ENCODE assay signal across 7 mouse cellular contexts in the genomic region with DNA sequence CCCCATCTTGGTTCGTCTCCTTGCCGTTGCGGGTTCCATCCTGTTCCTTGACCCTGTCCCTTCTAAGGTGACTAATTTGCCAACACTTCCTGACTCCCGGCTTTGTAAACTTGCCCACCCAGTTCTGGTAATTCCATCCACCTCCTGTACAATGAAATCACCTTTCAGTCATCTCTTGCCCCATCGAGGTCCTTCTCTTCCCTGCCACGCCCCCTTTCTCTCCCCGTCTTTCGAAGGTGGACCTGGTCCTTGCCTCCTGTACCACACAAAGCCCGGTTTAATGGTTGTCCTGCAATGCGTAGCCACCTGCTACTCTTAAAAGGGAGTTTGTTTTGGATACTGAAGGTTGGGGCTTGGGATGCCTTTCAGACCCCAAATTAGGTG. TPM values are rescaled to one million over a fixed set of nuclear protein-coding genes. Genes with fewer than 3 reads are reported as not detected.
DNase-seq lines count a peak whose midpoint lies in the region; ATAC-seq lines count a peak whose summit lies in the region.

No protein-coding gene starts in this region.

- no peaks in the 10 kb centered on the region for H3K36me3 ChIP-seq in neural tube, embryonic 11.5 days (ENCODE audit: control insufficient read depth, insufficient read depth, low read length)
- H3K36me3 ChIP-seq in embryonic facial prominence, embryonic 10.5 days (replicated peaks): peaks cover 9% of the 10 kb centered on the region
- no peaks in the 10 kb centered on the region for H3K36me3 ChIP-seq in intestine, embryonic 15.5 days
- peaks cover 12% of the 10 kb centered on the region; the same call in 1 of the 2 replicates for H3K36me3 ChIP-seq in midbrain, embryonic 13.5 days

- no peak for DNase-seq in neural tube, embryonic 11.5 days (ENCODE audit: low spot score)
- no peak for DNase-seq in neural tube, embryonic 10.5 days (ENCODE audit: extremely low spot score, low spot score)
- peak; percentile 32 for DNase-seq in embryonic facial prominence, embryonic 10.5 days (ENCODE audit: low spot score)
- no peak for DNase-seq in adipocyte (ENCODE audit: low spot score)
- DNase-seq in right cerebral cortex, postnatal 14 days: no peak

- H3K27ac ChIP-seq in neural tube, embryonic 11.5 days (ENCODE audit: low read depth, low read length): no peak overlapping the region
- peak overlapping the region; percentile 97 for H3K27ac ChIP-seq in embryonic facial prominence, embryonic 10.5 days (replicated peaks)
- no peak overlapping the region for H3K27ac ChIP-seq in intestine, embryonic 15.5 days
- peak overlapping the region; percentile 80; the same call in 1 of the 2 replicates for H3K27ac ChIP-seq in midbrain, embryonic 13.5 days

- H3K4me1 ChIP-seq in neural tube, embryonic 11.5 days (ENCODE audit: control insufficient read depth, insufficient read depth, low read length): peaks cover 4% of the 10 kb centered on the region; the same call in 1 of the 2 replicates
- H3K4me1 ChIP-seq in embryonic facial prominence, embryonic 10.5 days: peaks cover 8% of the 10 kb centered on the region
- no peaks in the 10 kb centered on the region for H3K4me1 ChIP-seq in intestine, embryonic 15.5 days (replicated peaks)
- peaks cover 18% of the 10 kb centered on the region for H3K4me1 ChIP-seq in midbrain, embryonic 13.5 days (replicated peaks)

- H3K4me2 ChIP-seq in neural tube, embryonic 11.5 days (ENCODE audit: low read depth): peak overlapping the region; percentile 93
- H3K4me2 ChIP-seq in intestine, embryonic 15.5 days (replicated peaks): peak overlapping the region; percentile 81
- H3K4me2 ChIP-seq in midbrain, embryonic 13.5 days (replicated peaks): peak overlapping the region; percentile 72

- H3K9ac ChIP-seq in neural tube, embryonic 11.5 days (ENCODE audit: low read length): peak overlapping the region; percentile 84
- peak overlapping the region; percentile 85 for H3K9ac ChIP-seq in intestine, embryonic 15.5 days
- H3K9ac ChIP-seq in midbrain, embryonic 13.5 days (replicated peaks): peak overlapping the region; percentile 92

- WGBS in neural tube, embryonic 11.5 days: 2% methylated on average over 10 of the region's 10 CpGs
- 2% methylated on average over 10 of the region's 10 CpGs for WGBS in embryonic facial prominence, embryonic 10.5 days
- WGBS in intestine, embryonic 15.5 days: under 1% methylated on average over 10 of the region's 10 CpGs
- WGBS in midbrain, embryonic 13.5 days: 1% methylated on average over 10 of the region's 10 CpGs

- H3K9me3 ChIP-seq in neural tube, embryonic 11.5 days (ENCODE audit: control insufficient read depth, low read length): no peaks in the 10 kb centered on the region
- no peaks in the 10 kb centered on the region for H3K9me3 ChIP-seq in embryonic facial prominence, embryonic 10.5 days
- no peaks in the 10 kb centered on the region for H3K9me3 ChIP-seq in intestine, embryonic 15.5 days
- H3K9me3 ChIP-seq in midbrain, embryonic 13.5 days: no peaks in the 10 kb centered on the region

- no peaks in the 10 kb centered on the region for H3K27me3 ChIP-seq in neural tube, embryonic 11.5 days (ENCODE audit: control insufficient read depth, insufficient read depth, low read length)
- no peaks in the 10 kb centered on the region for H3K27me3 ChIP-seq in embryonic facial prominence, embryonic 10.5 days (replicated peaks; ENCODE audit: low read depth, poor library complexity, severe bottlenecking)
- no peaks in the 10 kb centered on the region for H3K27me3 ChIP-seq in intestine, embryonic 15.5 days (replicated peaks)
- H3K27me3 ChIP-seq in midbrain, embryonic 13.5 days: no peaks in the 10 kb centered on the region

- H3K4me3 ChIP-seq in neural tube, embryonic 11.5 days (ENCODE audit: low read depth, low read length): peak overlapping the region; percentile 98
- peak overlapping the region; percentile 99 for H3K4me3 ChIP-seq in embryonic facial prominence, embryonic 10.5 days
- peak overlapping the region; percentile 98 for H3K4me3 ChIP-seq in intestine, embryonic 15.5 days (replicated peaks)
- H3K4me3 ChIP-seq in midbrain, embryonic 13.5 days (replicated peaks): peak overlapping the region; percentile 97

- 0 out of 2 replicates have a peak, but pooled peaks have one; percentile 3 for ATAC-seq in neural tube, embryonic 11.5 days (ENCODE audit: insufficient read depth, low FRiP score, low TSS enrichment)
- peak; percentile 40 for ATAC-seq in intestine, embryonic 15.5 days
- ATAC-seq in midbrain, embryonic 13.5 days: no peak

RNA-seq across cellular contexts. Expression of a gene that starts 0.8 kb away (rescaled TPM):
- polyA plus RNA-seq in neural tube, embryonic 11.5 days (2014; fragmentation: Nextera tagmentation; extraction: Ambion mirVana): 172 and 175 TPM in 2 replicates
- 200 and 208 TPM in 2 replicates for polyA plus RNA-seq in embryonic facial prominence, embryonic 10.5 days (2016; fragmentation: Nextera tagmentation; extraction: Ambion mirVana)
- polyA plus RNA-seq in intestine, embryonic 15.5 days (2015; fragmentation: Nextera tagmentation; extraction: Ambion mirVana): 149 and 162 TPM in 2 replicates
- 234 and 260 TPM in 2 replicates for polyA plus RNA-seq in midbrain, embryonic 13.5 days (2015; fragmentation: Nextera tagmentation; extraction: Ambion mirVana)

RNA-seq across cellular contexts. Expression of a gene that starts 14.0 kb away (rescaled TPM):
- 98.0 and 107 TPM in 2 replicates for polyA plus RNA-seq in neural tube, embryonic 11.5 days (2014; fragmentation: Nextera tagmentation; extraction: Ambion mirVana)
- 100.0 and 105 TPM in 2 replicates for polyA plus RNA-seq in embryonic facial prominence, embryonic 10.5 days (2016; fragmentation: Nextera tagmentation; extraction: Ambion mirVana)
- 136 and 137 TPM in 2 replicates for polyA plus RNA-seq in intestine, embryonic 15.5 days (2015; fragmentation: Nextera tagmentation; extraction: Ambion mirVana)
- 102 and 107 TPM in 2 replicates for polyA plus RNA-seq in midbrain, embryonic 13.5 days (2015; fragmentation: Nextera tagmentation; extraction: Ambion mirVana)

RNA-seq across cellular contexts. Expression of a gene that starts 45.5 kb away (rescaled TPM):
- polyA plus RNA-seq in neural tube, embryonic 11.5 days (2014; fragmentation: Nextera tagmentation; extraction: Ambion mirVana): 6.2 and 6.4 TPM in 2 replicates
- polyA plus RNA-seq in embryonic facial prominence, embryonic 10.5 days (2016; fragmentation: Nextera tagmentation; extraction: Ambion mirVana): 7.6 and 9.7 TPM in 2 replicates
- polyA plus RNA-seq in intestine, embryonic 15.5 days (2015; fragmentation: Nextera tagmentation; extraction: Ambion mirVana): 8.9 and 10.0 TPM in 2 replicates
- polyA plus RNA-seq in midbrain, embryonic 13.5 days (2015; fragmentation: Nextera tagmentation; extraction: Ambion mirVana): 6.5 and 7.0 TPM in 2 replicates

Comparison
In these comparisons a context has a peak if more than half of its experiments do, and no peak if none do; other contexts are left out.
1. H3K27ac ChIP-seq: peak in embryonic facial prominence, embryonic 10.5 days (single experiment) and midbrain, embryonic 13.5 days (single experiment); none in neural tube, embryonic 11.5 days (single experiment) and intestine, embryonic 15.5 days (single experiment).
2. Peak in every context shown above with its lines, with median percentiles within 50 percentile points of each other: H3K4me2 ChIP-seq, H3K4me3 ChIP-seq and H3K9ac ChIP-seq.